Mouse (Mus musculus) olfactory bulb, adult 2 months (tissue): ENCODE measurements around the gene Tssk1. TPM values are rescaled to one million over a fixed set of nuclear protein-coding genes. Genes with fewer than 3 reads are reported as not detected.

Experiments used
- H3K27ac ChIP-seq: fragments of 200-500 bp; 2 replicates; pipeline ENCODE4 v1.5.1; 2012; ENCODE audit warnings: low read depth, low read length; ENCODE audit not compliant: insufficient read depth
- H3K4me1 ChIP-seq: fragments of 200-500 bp; 2 replicates; pipeline ENCODE4 v1.6.1; 2012; ENCODE audit warnings: low read length; ENCODE audit not compliant: control insufficient read depth, insufficient read depth
- H3K4me3 ChIP-seq: fragments of 200-500 bp; 2 replicates; pipeline ENCODE4 v1.5.1; 2012; ENCODE audit warnings: mild to moderate bottlenecking, low read depth, low read length, moderate library complexity; ENCODE audit not compliant: insufficient read depth
- CTCF ChIP-seq: fragments of 200-500 bp; IDR thresholded peaks from 2 replicates; pipeline ENCODE4 v1.5.1; 2012; ENCODE audit warnings: low read depth, mild to moderate bottlenecking, low read length, moderate library complexity; ENCODE audit not compliant: insufficient read depth
- POLR2A ChIP-seq: fragments of 200-500 bp; IDR thresholded peaks from 2 replicates; pipeline ENCODE4 v1.6.1; 2012; ENCODE audit warnings: mild to moderate bottlenecking, low read depth, low read length, moderate library complexity; ENCODE audit not compliant: insufficient read depth
- WGBS: fragments of 180-500 bp; shearing (Covaris S2); methylation state at CpG from one replicate; pipeline ENCODE4 v1.1.7; 2018; 5-methylcytosine and 5-hydroxymethylcytosine counted together
- polyA plus RNA-seq: library from polyadenylated mRNA; stranded (reverse); fragments of >200 nt; gene quantifications from 2 replicates; pipeline ENCODE4 v1.2.4, GENCODE M21; 2012; ENCODE audit warnings: low replicate concordance; ENCODE audit not compliant: missing spikeins, insufficient read depth, insufficient read length

Gene Tssk1
- polyA plus RNA-seq, 1 experiment = not detected

GRCm38 (mm10) chr16:17890917-17891566 is 3.0 kb upstream of the Tssk1 start:
- under 1% methylated on average over 44 of the region's 44 CpGs for WGBS
- Histone ChIP-seq H3K27ac (peak overlapping the region; percentile 95), H3K4me3 (peak overlapping the region; percentile 93), H3K4me1 (peaks cover 13% of the 10 kb centered on the region)
- no peak for TF ChIP-seq CTCF
- TF ChIP-seq POLR2A = no peak

GRCm38 (mm10) chr16:17891567-17891959 is 2.5 kb upstream of the Tssk1 start, which contains the start of gene Gm20518:
TSS of gene Gm20518 (minus strand) at chr16:17891671.
- WGBS = under 1% methylated on average over 38 of the region's 38 CpGs
- peaks cover 12% of the 10 kb centered on the region for H3K4me1 ChIP-seq
- H3K27ac ChIP-seq = peak within 1 kb of the TSS; percentile 95
- H3K4me3 ChIP-seq = peak within 1 kb of the TSS; percentile 93
- TF ChIP-seq POLR2A (peak; percentile 76), CTCF (no peak)

GRCm38 (mm10) chr16:17892606-17893005 is 1.4 kb upstream of the Tssk1 start:
- Histone ChIP-seq H3K4me3 (no peak overlapping the region), H3K27ac (no peak overlapping the region), H3K4me1 (peaks cover 9% of the 10 kb centered on the region)
- WGBS = 44% methylated on average over 3 of the region's 3 CpGs
- no peak for TF ChIP-seq POLR2A

- TF ChIP-seq CTCF = no peak
- no peak for TF ChIP-seq POLR2A
- Histone ChIP-seq H3K4me3 (no peak overlapping the region), H3K27ac (no peak overlapping the region), H3K4me1 (no peaks in the 10 kb centered on the region)
Measured at GRCm38 (mm10) chr16:17896091-17896490, 2.1 kb downstream of the Tssk1 start.

- TF ChIP-seq POLR2A = no peak
- Histone ChIP-seq H3K4me3 (no peak within 1 kb of the TSS), H3K27ac (no peak within 1 kb of the TSS), H3K4me1 (no peaks in the 10 kb centered on the region)
- WGBS = 89% methylated on average over 14 of the region's 14 CpGs
Measured at GRCm38 (mm10) chr16:17898462-17898861, 4.4 kb downstream of the Tssk1 start, which contains the start of the genes Dgcr2 and Tssk2. TSS of gene Dgcr2 (minus strand) at chr16:17898562. TSS of gene Tssk2 (plus strand) at chr16:17898637.

GRCm38 (mm10) chr16:17911052-17911595 is 17.1 kb downstream of the Tssk1 start, which contains the start of gene Ess2:
TSS of gene Ess2 (minus strand) at chr16:17911348.
- peak within 1 kb of the TSS; percentile 87 for H3K4me3 ChIP-seq
- under 1% methylated on average over 35 of the region's 35 CpGs for WGBS
- peaks cover 19% of the 10 kb centered on the region for H3K4me1 ChIP-seq
- peak within 1 kb of the TSS; percentile 47; the same call in 1 of the 2 replicates for H3K27ac ChIP-seq
- no peak for TF ChIP-seq CTCF
- 0 out of 2 replicates have a peak, but pooled peaks have one; percentile 23 for TF ChIP-seq POLR2A

GRCm38 (mm10) chr16:17914307-17915249 is 20.6 kb downstream of the Tssk1 start, which contains the start of gene Gsc2:
TSS of gene Gsc2 (minus strand) at chr16:17915059.
- Histone ChIP-seq H3K27ac (no peak within 1 kb of the TSS), H3K4me3 (peak within 1 kb of the TSS; percentile 9)

GRCm38 (mm10) chr16:17920586-17920985 is 26.6 kb downstream of the Tssk1 start:
- Histone ChIP-seq H3K27ac (no peak overlapping the region), H3K4me3 (no peak overlapping the region), H3K4me1 (0 out of 2 replicates have a peak, but pooled peaks cover 5% of the 10 kb centered on the region)
- WGBS = 13% methylated on average over 20 of the region's 20 CpGs
- TF ChIP-seq CTCF (no peak), POLR2A (no peak)

More at GRCm38 (mm10) chr16:17914307-17915249, 20.6 kb downstream of the Tssk1 start, which contains the start of gene Gsc2:
- WGBS = under 1% methylated on average over 106 of the region's 106 CpGs
- peaks cover 19% of the 10 kb centered on the region for H3K4me1 ChIP-seq
- TF ChIP-seq POLR2A = no peak
- TF ChIP-seq CTCF = no peak
